Mouse (Mus musculus) embryonic facial prominence, embryonic 11.5 days (tissue): ENCODE data around the gene Mrps35. TPM values are rescaled to one million over a fixed set of nuclear protein-coding genes. Genes with fewer than 3 reads are reported as not detected.
A peak's percentile ranks its signal among the peaks of the same experiment; 100 is the strongest.

Source experiments
- ATAC-seq: fragments of 200-750 bp; cut with Nextera tagmentation; replicated peaks from 2 replicates; pipeline ENCODE4 v1.8.0; 2017; ENCODE audit warnings: low read depth; ENCODE audit not compliant: insufficient number of reproducible peaks, low FRiP score, low TSS enrichment
- DNase-seq: peaks from one replicate; pipeline ENCODE4 v3.0.0-alpha.2; 2015; ENCODE audit warnings: low spot score
- H3K27ac ChIP-seq: fragments of 300-500 bp; sonication (generic); replicated peaks from 2 replicates; pipeline ENCODE4 v1.5.1; 2014; ENCODE audit warnings: mild to moderate bottlenecking, low read depth, low read length, control low read depth
- H3K27me3 ChIP-seq: fragments of 300-500 bp; sonication (generic); 2 replicates; pipeline ENCODE4 v1.6.1; 2014; ENCODE audit warnings: mild to moderate bottlenecking, low read length, moderate library complexity, mixed read lengths; ENCODE audit not compliant: control insufficient read depth, insufficient read depth
- H3K36me3 ChIP-seq: fragments of 300-500 bp; sonication (generic); replicated peaks from 2 replicates; pipeline ENCODE4 v1.6.1; 2014; ENCODE audit warnings: low read depth, mild to moderate bottlenecking, low read length, moderate library complexity, mixed read lengths; ENCODE audit not compliant: control insufficient read depth, insufficient read depth
- H3K4me1 ChIP-seq: fragments of 300-500 bp; sonication (generic); 2 replicates; pipeline ENCODE4 v1.6.1; 2014; ENCODE audit warnings: low read length, mixed read lengths; ENCODE audit not compliant: control insufficient read depth, insufficient read depth
- H3K4me2 ChIP-seq: fragments of 300-500 bp; sonication (generic); 2 replicates; pipeline ENCODE4 v1.6.1; 2014; ENCODE audit warnings: low read depth, mild to moderate bottlenecking, control low read depth, low read length, moderate library complexity
- H3K4me3 ChIP-seq: fragments of 300-500 bp; sonication (generic); 2 replicates; pipeline ENCODE4 v1.5.1; 2014; ENCODE audit warnings: low read depth, low read length, control low read depth
- H3K9ac ChIP-seq: fragments of 300-500 bp; sonication (generic); replicated peaks from 2 replicates; pipeline ENCODE4 v1.6.1; 2014; ENCODE audit warnings: mild to moderate bottlenecking, control low read depth, low read length
- H3K9me3 ChIP-seq: fragments of 300-500 bp; sonication (generic); replicated peaks from 2 replicates; pipeline ENCODE4 v1.6.1; 2016; ENCODE audit warnings: mild to moderate bottlenecking, low read length, inconsistent platforms, mixed read lengths; ENCODE audit not compliant: control insufficient read depth
- WGBS: fragments of 180-500 bp; shearing (Covaris S2); extraction: QIAGEN DNeasy Blood & Tissue Kit; methylation state at CpG from one replicate; pipeline ENCODE4 v1.1.7; 2014; 5-methylcytosine and 5-hydroxymethylcytosine counted together
- polyA plus RNA-seq: library from polyadenylated mRNA; unstranded; fragments of >200 nt; fragmentation: Nextera tagmentation; extraction: Ambion mirVana; gene quantifications from 2 replicates; pipeline ENCODE4 v1.2.1, GENCODE M21; 2014

Mrps35 gene
- polyA plus RNA-seq, 1 experiment from 2014 or later: 100 TPM

DNA sequence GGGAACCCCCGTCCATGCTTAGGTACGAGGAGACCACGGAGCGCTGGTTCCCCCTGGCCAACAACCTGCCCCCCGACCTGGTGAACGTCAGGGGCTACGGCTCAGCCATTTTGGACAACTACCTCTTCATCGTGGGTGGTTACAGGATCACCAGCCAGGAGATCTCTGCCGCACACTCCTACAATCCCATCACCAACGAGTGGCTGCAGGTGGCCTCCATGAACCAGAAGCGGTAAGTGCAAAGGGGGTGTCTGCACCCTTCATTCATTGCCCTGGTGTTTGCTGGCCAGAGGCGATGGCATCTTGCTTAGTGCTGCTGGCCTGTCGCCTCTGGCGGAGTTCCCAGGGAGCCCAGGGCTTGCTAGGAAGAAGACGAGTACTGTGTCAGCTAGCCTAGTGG, 49.6 kb downstream of the Mrps35 start:
- WGBS: 1% methylated on average over 15 of the region's 15 CpGs
- 0 out of 2 replicates have a peak overlapping the region, but pooled peaks have one; percentile 54 for H3K27ac ChIP-seq
- H3K9me3 ChIP-seq: no peaks in the 10 kb centered on the region
- H3K4me1 ChIP-seq: no peaks in the 10 kb centered on the region
- no peaks in the 10 kb centered on the region for H3K36me3 ChIP-seq
- peak overlapping the region; percentile 78 for H3K9ac ChIP-seq
- DNase-seq (no peak), ATAC-seq (no peak)
- H3K27me3 ChIP-seq: no peaks in the 10 kb centered on the region
- H3K4me2 ChIP-seq: peak overlapping the region; percentile 99
- peak overlapping the region; percentile 53 for H3K4me3 ChIP-seq

DNA sequence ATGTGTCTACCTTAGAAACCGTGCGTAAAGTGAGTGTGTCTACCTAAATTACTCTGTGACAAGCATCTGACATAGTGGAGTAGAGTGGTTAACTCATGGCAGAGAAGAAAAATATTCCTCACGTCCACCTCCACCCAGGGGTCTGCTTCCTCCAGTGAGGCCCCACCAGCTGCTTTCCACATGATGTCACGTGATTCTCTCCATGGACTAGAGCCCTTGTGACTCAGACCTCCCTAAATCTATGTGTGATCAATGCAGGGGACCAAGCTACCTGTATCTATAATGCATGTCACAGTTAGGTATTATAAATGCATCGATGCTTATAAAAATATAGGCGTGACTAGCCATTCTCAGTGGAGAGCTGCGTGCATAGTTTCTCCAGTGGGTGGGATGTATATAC, 52.2 kb downstream of the Mrps35 start:
- H3K36me3 ChIP-seq: no peaks in the 10 kb centered on the region
- H3K4me3 ChIP-seq: no peak overlapping the region
- WGBS: 82% methylated on average over 7 of the region's 7 CpGs
- ATAC-seq: no peak
- no peak overlapping the region for H3K9ac ChIP-seq
- H3K27me3 ChIP-seq: no peaks in the 10 kb centered on the region
- no peak for DNase-seq
- no peak overlapping the region for H3K27ac ChIP-seq
- H3K4me2 ChIP-seq: no peak overlapping the region
- no peaks in the 10 kb centered on the region for H3K9me3 ChIP-seq
- H3K4me1 ChIP-seq: no peaks in the 10 kb centered on the region

DNA sequence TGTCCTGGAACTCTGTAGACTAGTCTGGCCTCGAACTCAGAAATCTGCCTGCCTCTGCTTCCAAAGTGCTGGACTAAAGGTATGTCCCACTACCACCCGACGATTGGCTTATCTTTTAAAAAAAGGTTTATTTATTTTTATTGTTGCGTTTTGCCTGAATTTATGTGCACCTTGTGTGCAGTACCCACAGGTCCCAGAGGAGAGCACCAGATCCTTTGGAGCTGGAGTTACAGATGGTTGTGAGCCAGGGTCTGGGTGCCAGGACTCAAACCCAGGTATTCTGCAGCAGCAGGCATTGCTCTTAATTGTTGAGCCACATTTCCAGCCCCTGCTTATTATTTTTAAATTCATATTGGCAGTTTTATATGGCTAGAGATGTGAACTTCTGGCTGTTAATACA, 53.5 kb downstream of the Mrps35 start:
- Histone ChIP-seq H3K27ac (no peak overlapping the region), H3K9me3 (no peaks in the 10 kb centered on the region), H3K9ac (no peak overlapping the region), H3K27me3 (no peaks in the 10 kb centered on the region), H3K4me1 (no peaks in the 10 kb centered on the region), H3K4me2 (no peak overlapping the region), H3K36me3 (no peaks in the 10 kb centered on the region), H3K4me3 (no peak overlapping the region)
- ATAC-seq: no peak
- DNase-seq: no peak
- 95% methylated on average over 4 of the region's 4 CpGs for WGBS

- WGBS: 61% methylated on average over 3 of the region's 3 CpGs
- no peaks in the 10 kb centered on the region for H3K4me1 ChIP-seq
Observed at GRCm38 (mm10) chr6:147096934-147097333, 54.4 kb downstream of the Mrps35 start.

DNA sequence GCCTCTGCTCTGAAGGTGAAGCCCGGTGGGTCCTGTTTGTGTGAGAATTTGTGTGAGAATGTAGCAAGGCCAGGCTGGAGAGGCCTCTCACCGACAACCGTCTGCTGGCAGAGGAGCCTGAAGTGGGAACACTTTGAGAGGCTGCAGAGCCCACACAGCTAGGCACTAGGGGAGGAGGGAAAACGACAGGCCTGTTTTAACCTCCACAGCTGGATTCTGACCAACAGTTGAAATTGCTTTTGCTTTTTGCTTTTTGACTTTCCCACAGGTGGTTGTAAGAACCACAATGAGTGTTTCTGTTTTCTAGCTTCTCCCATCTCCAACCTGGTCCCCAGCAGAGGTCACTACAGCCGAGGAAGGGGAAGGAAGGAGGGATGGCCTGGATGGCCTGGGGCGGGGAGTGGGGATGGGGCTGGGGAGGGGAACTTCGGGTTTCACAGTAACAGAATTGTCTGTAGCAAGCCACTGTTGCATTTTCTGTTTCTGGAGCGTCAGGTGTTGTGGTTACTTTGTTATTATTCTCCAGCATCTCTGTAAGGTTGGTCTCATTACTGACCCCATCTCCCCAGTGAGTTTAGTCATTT, 54.9 kb downstream of the Mrps35 start:
- H3K4me1 ChIP-seq: no peaks in the 10 kb centered on the region
- ATAC-seq: no peak
- no peak for DNase-seq
- no peak overlapping the region for H3K4me2 ChIP-seq
- no peak overlapping the region for H3K27ac ChIP-seq
- no peaks in the 10 kb centered on the region for H3K27me3 ChIP-seq
- no peaks in the 10 kb centered on the region for H3K36me3 ChIP-seq
- 31% methylated on average over 8 of the region's 8 CpGs for WGBS
- no peak overlapping the region for H3K9ac ChIP-seq
- H3K4me3 ChIP-seq: no peak overlapping the region
- no peaks in the 10 kb centered on the region for H3K9me3 ChIP-seq

More at GRCm38 (mm10) chr6:147096934-147097333, 54.4 kb downstream of the Mrps35 start:
- Histone ChIP-seq H3K9me3 (no peaks in the 10 kb centered on the region), H3K27me3 (no peaks in the 10 kb centered on the region), H3K4me2 (no peak overlapping the region), H3K36me3 (no peaks in the 10 kb centered on the region), H3K9ac (no peak overlapping the region), H3K4me3 (no peak overlapping the region), H3K27ac (no peak overlapping the region)
- DNase-seq (no peak), ATAC-seq (no peak)

- no peak for DNase-seq
- no peak overlapping the region for H3K27ac ChIP-seq
Observed at GRCm38 (mm10) chr6:147099458-147100277, 57.1 kb downstream of the Mrps35 start.

GRCm38 (mm10) chr6:147102293-147102692, 59.7 kb downstream of the Mrps35 start:
- H3K9me3 ChIP-seq: no peaks in the 10 kb centered on the region
- H3K36me3 ChIP-seq: peaks cover 5% of the 10 kb centered on the region
- ATAC-seq (no peak), DNase-seq (no peak)
- H3K27ac ChIP-seq: no peak overlapping the region
- no peaks in the 10 kb centered on the region for H3K4me1 ChIP-seq
- WGBS: 75% methylated on average over 3 of the region's 3 CpGs
- no peak overlapping the region for H3K4me2 ChIP-seq
- no peak overlapping the region for H3K9ac ChIP-seq
- H3K27me3 ChIP-seq: no peaks in the 10 kb centered on the region
- H3K4me3 ChIP-seq: no peak overlapping the region

More at GRCm38 (mm10) chr6:147099458-147100277, 57.1 kb downstream of the Mrps35 start:
- Histone ChIP-seq H3K4me2 (no peak overlapping the region), H3K4me3 (no peak overlapping the region), H3K27me3 (no peaks in the 10 kb centered on the region), H3K9me3 (no peaks in the 10 kb centered on the region), H3K9ac (no peak overlapping the region), H3K4me1 (no peaks in the 10 kb centered on the region), H3K36me3 (no peaks in the 10 kb centered on the region)
- 79% methylated on average over 19 of the region's 19 CpGs for WGBS
- no peak for ATAC-seq

GRCm38 (mm10) chr6:147105529-147105928, 63.0 kb downstream of the Mrps35 start:
- no peak overlapping the region for H3K27ac ChIP-seq
- H3K36me3 ChIP-seq: peaks cover 7% of the 10 kb centered on the region
- no peak overlapping the region for H3K4me2 ChIP-seq
- no peak overlapping the region for H3K9ac ChIP-seq
- WGBS: 100% methylated on average over 1 of the region's 1 CpGs
- H3K27me3 ChIP-seq: no peaks in the 10 kb centered on the region
- ATAC-seq: no peak
- no peak for DNase-seq
- H3K9me3 ChIP-seq: no peaks in the 10 kb centered on the region
- H3K4me3 ChIP-seq: no peak overlapping the region
- no peaks in the 10 kb centered on the region for H3K4me1 ChIP-seq
